Mouse (Mus musculus): ENCODE data around the gene Rgs6. TPM values are rescaled to one million over a fixed set of nuclear protein-coding genes. Genes with fewer than 3 reads are reported as not detected.

The Rgs6 gene
- total RNA-seq, 2 experiments from 2014 or later, result 0.61 to 0.75 TPM

DNA sequence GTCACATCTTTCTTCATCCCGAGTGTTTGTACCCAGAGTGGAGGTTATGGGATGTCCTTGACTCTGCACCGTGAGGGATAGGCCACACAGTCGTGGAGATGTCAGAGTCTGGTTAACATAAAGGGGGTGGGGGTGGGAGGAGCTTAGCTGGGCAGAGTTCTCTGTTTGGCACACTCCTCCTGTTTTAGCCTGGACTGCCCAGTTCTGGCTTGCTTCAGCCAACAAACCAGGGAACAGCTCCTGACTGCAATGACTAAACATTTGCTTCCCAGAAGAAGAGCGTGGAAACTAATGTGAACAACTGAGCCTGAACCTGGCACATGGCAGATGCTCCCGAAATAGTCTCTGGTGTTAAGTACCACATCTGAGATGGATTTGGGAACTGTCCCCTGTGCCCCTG, 575.6 kb downstream of the Rgs6 start:
- intact Hi-C loops (cut with DNase I), result no loop called here
- Histone ChIP-seq H3K4me3 (no peak overlapping the region), H3K27ac (peak overlapping the region; percentile 64)
- TF ChIP-seq CTCF (IDR thresholded peaks at IDR 0.05), result no peak
- peak; percentile 56 for DNase-seq

- DNase-seq, result no peak
- no peak overlapping the region for H3K27ac ChIP-seq
- intact Hi-C loops (cut with DNase I), result no loop called here
- H3K4me3 ChIP-seq, result no peak overlapping the region
- no peak for TF ChIP-seq CTCF (IDR thresholded peaks at IDR 0.05)
Measured at GRCm38 (mm10) chr12:83165058-83165457, 577.0 kb downstream of the Rgs6 start.

DNA sequence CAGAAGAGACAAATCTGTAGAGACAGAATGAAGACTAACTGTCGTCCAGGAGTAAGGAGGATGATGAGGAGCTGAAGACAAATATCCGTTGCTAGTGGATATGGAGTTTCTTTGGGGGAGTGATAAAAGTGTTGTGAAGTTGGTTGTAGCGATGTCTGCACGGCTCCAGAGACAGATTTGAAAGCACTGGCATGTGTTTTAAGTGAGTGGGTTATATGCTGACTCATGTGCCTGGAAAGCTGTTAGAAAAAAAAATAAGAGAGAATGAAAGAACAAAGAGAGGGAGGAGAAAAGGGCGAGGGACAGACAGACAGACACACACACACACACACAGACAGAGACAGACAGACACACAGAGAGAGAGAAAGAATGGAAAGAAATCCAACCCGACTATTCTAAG, 580.2 kb downstream of the Rgs6 start:
- H3K4me3 ChIP-seq, result no peak overlapping the region
- no peak overlapping the region; the same call in 1 of the 2 replicates for H3K27ac ChIP-seq
- DNase-seq, result no peak
- intact Hi-C loops (cut with DNase I), result no loop called here
- no peak for TF ChIP-seq CTCF (IDR thresholded peaks at IDR 0.05)

- no peak for TF ChIP-seq CTCF (IDR thresholded peaks at IDR 0.05)
- no peak overlapping the region; the same call in 1 of the 2 replicates for H3K27ac ChIP-seq
- intact Hi-C loops (cut with DNase I), result no loop called here
- H3K4me3 ChIP-seq, result no peak overlapping the region
- DNase-seq, result no peak
Measured at GRCm38 (mm10) chr12:83169495-83170209, 581.6 kb downstream of the Rgs6 start.

DNA sequence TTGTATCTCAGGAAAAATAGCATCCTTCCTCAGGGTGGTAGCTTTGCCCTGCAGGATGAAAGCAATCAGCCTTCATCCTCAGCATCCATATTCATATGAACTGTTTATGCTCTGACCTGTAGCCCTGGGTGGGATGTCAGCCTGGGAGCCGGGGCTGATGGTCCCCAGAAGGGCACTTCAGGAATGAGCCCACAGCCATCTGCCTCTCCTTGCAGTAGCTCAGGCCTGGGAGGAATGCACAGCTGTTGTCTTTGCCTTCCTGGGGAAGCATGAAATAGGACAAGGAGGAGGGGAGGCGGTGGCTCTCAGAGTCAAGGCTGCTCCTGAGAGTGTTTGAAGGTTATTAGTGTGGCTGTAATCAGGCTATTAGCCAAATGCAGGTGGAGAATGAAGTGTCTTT, 590.7 kb downstream of the Rgs6 start:
- Histone ChIP-seq H3K27ac (no peak overlapping the region), H3K4me3 (no peak overlapping the region)
- no peak for TF ChIP-seq CTCF (IDR thresholded peaks at IDR 0.05)
- DNase-seq, result no peak
- intact Hi-C loops (cut with DNase I), result no loop called here

- Histone ChIP-seq H3K4me3 (no peak overlapping the region), H3K27ac (no peak overlapping the region)
- intact Hi-C loops (cut with DNase I), result no loop called here
- TF ChIP-seq CTCF (IDR thresholded peaks at IDR 0.05), result no peak
- no peak for DNase-seq
Measured at GRCm38 (mm10) chr12:83179860-83180259, 591.8 kb downstream of the Rgs6 start.

- Histone ChIP-seq H3K27ac (no peak overlapping the region), H3K4me3 (no peak overlapping the region)
- intact Hi-C loops (cut with DNase I), result no loop called here
- TF ChIP-seq CTCF (IDR thresholded peaks at IDR 0.05), result no peak
- DNase-seq, result no peak
Measured at GRCm38 (mm10) chr12:83180561-83180960, 592.5 kb downstream of the Rgs6 start.

DNA sequence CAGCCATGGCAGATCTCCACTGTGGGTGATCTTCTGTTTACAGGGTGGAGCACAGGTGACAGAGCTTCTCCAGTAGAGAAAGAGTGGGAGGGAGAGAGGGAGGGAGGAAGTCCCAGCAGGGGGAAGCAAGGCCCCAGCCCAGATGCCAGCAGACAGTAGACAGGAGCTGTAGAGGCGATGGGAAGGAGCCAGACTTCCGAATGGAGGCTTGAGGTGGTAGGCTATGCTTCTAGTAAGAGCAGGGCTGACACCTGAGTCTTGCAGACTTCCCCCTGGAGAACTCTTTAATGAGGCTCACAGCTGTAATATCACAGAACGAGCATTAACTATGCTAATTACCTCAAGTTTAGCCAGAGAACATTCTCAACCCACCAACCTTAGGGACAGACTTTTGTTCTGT, 613.6 kb downstream of the Rgs6 start:
- no peak for DNase-seq
- intact Hi-C loops (cut with DNase I), result no loop called here
- H3K27ac ChIP-seq, result no peak overlapping the region
- no peak overlapping the region for H3K4me3 ChIP-seq
- no peak for TF ChIP-seq CTCF (IDR thresholded peaks at IDR 0.05)

GRCm38 (mm10) chr12:83204361-83204760, 616.3 kb downstream of the Rgs6 start:
- Histone ChIP-seq H3K27ac (no peak overlapping the region), H3K4me3 (no peak overlapping the region)
- TF ChIP-seq CTCF (IDR thresholded peaks at IDR 0.05), result no peak
- peak; percentile 60 for DNase-seq
- intact Hi-C loops (cut with DNase I), result no loop called here

DNA sequence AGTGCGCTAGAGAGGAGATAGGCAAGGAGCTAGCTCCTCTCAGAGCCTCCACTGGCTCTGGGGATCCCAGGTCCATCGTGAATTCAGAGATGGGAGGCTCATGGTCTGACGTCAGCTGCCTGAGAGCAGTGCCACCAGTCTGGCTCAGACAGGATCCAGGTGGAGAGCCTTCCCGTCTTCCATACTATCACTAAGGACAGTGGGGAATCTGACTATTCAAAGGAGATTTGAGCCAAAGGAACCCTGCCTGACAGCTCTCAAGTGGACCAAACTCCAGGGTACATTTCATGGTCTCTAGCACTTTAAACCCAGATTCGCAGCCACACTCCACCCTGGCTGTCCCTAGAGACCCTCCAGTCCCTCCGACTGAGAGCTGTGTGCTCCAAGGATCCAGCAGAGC, 618.8 kb downstream of the Rgs6 start:
- Histone ChIP-seq H3K4me3 (no peak overlapping the region), H3K27ac (no peak overlapping the region)
- intact Hi-C loops (cut with DNase I), result no loop called here
- no peak for DNase-seq
- no peak for TF ChIP-seq CTCF (IDR thresholded peaks at IDR 0.05)

DNA sequence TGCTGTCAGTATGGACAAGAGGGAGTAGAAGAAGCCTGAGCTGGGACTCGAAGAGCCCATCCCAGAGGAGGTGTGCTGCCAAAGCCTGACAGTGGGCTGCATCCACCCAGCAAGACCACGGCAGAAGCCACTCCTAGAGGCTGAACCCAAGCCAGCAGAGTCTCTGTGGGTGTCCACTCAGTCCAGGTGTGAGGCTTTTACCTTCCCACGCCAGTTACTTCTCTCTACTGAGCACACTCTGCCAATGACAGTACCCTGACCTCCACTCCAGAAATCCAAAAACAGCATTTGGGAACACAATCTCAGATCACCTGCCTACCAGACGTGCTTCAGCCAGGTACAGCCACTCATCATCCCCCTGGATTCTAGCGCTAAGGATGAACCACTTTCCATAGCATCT, 619.4 kb downstream of the Rgs6 start:
- no peak overlapping the region for H3K27ac ChIP-seq
- no peak for DNase-seq
- no peak for TF ChIP-seq CTCF (IDR thresholded peaks at IDR 0.05)
- intact Hi-C loops (cut with DNase I), result no loop called here
- no peak overlapping the region for H3K4me3 ChIP-seq

GRCm38 (mm10) chr12:83208011-83208410, 619.9 kb downstream of the Rgs6 start:
- no peak for DNase-seq
- Histone ChIP-seq H3K27ac (no peak overlapping the region), H3K4me3 (no peak overlapping the region)
- intact Hi-C loops (cut with DNase I), result no loop called here
- no peak for TF ChIP-seq CTCF (IDR thresholded peaks at IDR 0.05)

GRCm38 (mm10) chr12:83208841-83209240, 620.7 kb downstream of the Rgs6 start:
- Histone ChIP-seq H3K27ac (no peak overlapping the region), H3K4me3 (no peak overlapping the region)
- no peak for DNase-seq
- TF ChIP-seq CTCF (IDR thresholded peaks at IDR 0.05), result no peak
- intact Hi-C loops (cut with DNase I), result no loop called here

- intact Hi-C loops (cut with DNase I), result no loop called here
- peak; percentile 36 for DNase-seq
- H3K27ac ChIP-seq, result no peak overlapping the region
- no peak for TF ChIP-seq CTCF (IDR thresholded peaks at IDR 0.05)
- H3K4me3 ChIP-seq, result no peak overlapping the region
Measured at GRCm38 (mm10) chr12:83209461-83209860, 621.4 kb downstream of the Rgs6 start.
